ENCODE assay signal across 20 mouse cellular contexts in the genomic region with DNA sequence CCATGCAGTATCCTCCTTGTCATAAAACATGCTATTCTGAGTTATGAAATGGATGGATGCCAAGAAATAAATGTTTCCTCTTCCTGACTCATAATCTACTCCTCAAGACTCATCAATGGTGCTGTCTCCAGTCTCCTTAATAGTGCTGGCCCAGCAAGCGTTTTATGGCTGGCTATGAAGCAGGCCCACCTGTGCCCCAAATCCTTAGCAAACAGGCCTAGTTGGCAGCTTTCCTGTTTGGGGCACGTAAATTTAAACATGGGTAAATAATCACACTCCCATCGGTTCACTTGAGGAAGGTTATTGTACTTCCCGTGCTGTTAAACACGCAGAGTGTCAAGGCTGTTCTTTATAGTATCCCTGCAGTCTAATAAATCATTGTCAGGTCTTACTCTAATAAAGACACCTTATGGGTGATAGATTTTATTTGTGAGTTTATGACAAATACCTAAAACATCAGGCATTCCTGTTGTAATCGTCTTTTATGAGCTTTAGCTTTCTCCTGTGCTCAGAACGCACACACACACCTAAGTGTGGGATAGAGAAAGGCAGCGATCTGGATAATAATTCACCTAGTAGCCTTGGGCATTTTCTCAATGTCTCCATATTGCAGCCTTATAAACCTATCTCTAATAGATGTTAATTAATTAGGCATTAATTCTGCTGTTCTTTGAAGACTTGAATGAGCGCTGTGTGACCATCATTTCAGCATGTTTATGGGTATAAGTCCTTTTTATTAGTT.
DNase-seq lines count a peak whose midpoint lies in the region; ATAC-seq and TF ChIP-seq lines count a peak whose summit lies in the region.
"Had no signal": no experiment of that assay in that cellular context is flagged by ENCODE, and none has a peak within 500 bp of the region (broad histone marks: within the 10 kb centered on the region; RNA-seq: fewer than 3 reads in every experiment).

No protein-coding gene starts in this region.

- no peaks in the 10 kb centered on the region for H3K9me3 ChIP-seq in limb, embryonic 11.5 days (ENCODE audit: control insufficient read depth, low read length)
- H3K9me3 ChIP-seq in limb, embryonic 10.5 days (replicated peaks), result no peaks in the 10 kb centered on the region
- H3K9me3 ChIP-seq in limb, embryonic 13.5 days, result no peaks in the 10 kb centered on the region
- H3K9me3 ChIP-seq: forebrain, embryonic 12.5 days; hindbrain, embryonic 13.5 days; liver, embryonic 13.5 days; lung, embryonic 15.5 days; stomach, embryonic 15.5 days had no signal

- no peak overlapping the region for H3K4me2 ChIP-seq in limb, embryonic 11.5 days (ENCODE audit: low read depth, severe bottlenecking)
- 0 out of 2 replicates have a peak overlapping the region, but pooled peaks have one; percentile 9 for H3K4me2 ChIP-seq in limb, embryonic 13.5 days (replicated peaks)
- H3K4me2 ChIP-seq: forebrain, embryonic 12.5 days; hindbrain, embryonic 13.5 days; liver, embryonic 13.5 days; lung, embryonic 15.5 days; stomach, embryonic 15.5 days had no signal

- WGBS in limb, embryonic 11.5 days, result 51% methylated on average over 9 of the region's 9 CpGs
- 79% methylated on average over 9 of the region's 9 CpGs for WGBS in limb, embryonic 10.5 days
- WGBS in limb, embryonic 13.5 days, result 19% methylated on average over 9 of the region's 9 CpGs

- no peaks in the 10 kb centered on the region for H3K27me3 ChIP-seq in limb, embryonic 11.5 days (ENCODE audit: control insufficient read depth, insufficient read depth, low read length)
- no peaks in the 10 kb centered on the region for H3K27me3 ChIP-seq in limb, embryonic 10.5 days (ENCODE audit: low read depth, poor library complexity, severe bottlenecking)
- no peaks in the 10 kb centered on the region for H3K27me3 ChIP-seq in limb, embryonic 13.5 days
- H3K27me3 ChIP-seq: CH12.LX; forebrain, embryonic 12.5 days; hindbrain, embryonic 13.5 days; liver, embryonic 13.5 days; lung, embryonic 15.5 days; stomach, embryonic 15.5 days had no signal

- no peaks in the 10 kb centered on the region for H3K36me3 ChIP-seq in limb, embryonic 11.5 days (ENCODE audit: control insufficient read depth, insufficient read depth, low read length)
- no peaks in the 10 kb centered on the region for H3K36me3 ChIP-seq in limb, embryonic 10.5 days
- no peaks in the 10 kb centered on the region for H3K36me3 ChIP-seq in limb, embryonic 13.5 days
- H3K36me3 ChIP-seq: forebrain, embryonic 12.5 days; hindbrain, embryonic 13.5 days; liver, embryonic 13.5 days; lung, embryonic 15.5 days; stomach, embryonic 15.5 days had no signal

- DNase-seq in gastrocnemius, adult 2 months, result no peak
- no peak for DNase-seq in gastrocnemius, postnatal 36 days
- DNase-seq in limb, embryonic 11.5 days (ENCODE audit: low spot score), result no peak
- DNase-seq in limb, embryonic 10.5 days (ENCODE audit: low spot score), result no peak
- peak; percentile 6 for DNase-seq in brain, adult 2 months (ENCODE audit: low read depth, low spot score)
- no peak for DNase-seq in left cerebral cortex, adult 9 months (ENCODE audit: low spot score in 2 of 2)
- no peak for DNase-seq in embryo, embryonic 9.5 days (ENCODE audit: extremely low spot score)
- DNase-seq: adrenal gland, postnatal 25 days; cerebellum, adult 18-20 months; gastrocnemius, postnatal 14 days; kidney, adult 11 months; liver, embryonic 13.5 days; midbrain, embryonic 14.5 days; retina, postnatal 1 day had no signal

- 0 out of 2 replicates have a peak, but pooled peaks have one; percentile 31 for ATAC-seq in limb, embryonic 11.5 days (ENCODE audit: insufficient number of reproducible peaks, low FRiP score, low TSS enrichment, low read depth)
- peak; percentile 70; the same call in 1 of the 2 replicates for ATAC-seq in limb, embryonic 13.5 days (ENCODE audit: low FRiP score, low read depth)

- H3K27ac ChIP-seq in gastrocnemius, adult 2 months, result peak overlapping the region; percentile 76; the same call in 1 of the 2 replicates
- H3K27ac ChIP-seq in limb, embryonic 11.5 days (replicated peaks; ENCODE audit: low read depth, low read length), result no peak overlapping the region
- no peak overlapping the region for H3K27ac ChIP-seq in limb, embryonic 10.5 days
- H3K27ac ChIP-seq in limb, embryonic 13.5 days, result no peak overlapping the region
- H3K27ac ChIP-seq: forebrain, embryonic 12.5 days; hindbrain, embryonic 13.5 days; liver, embryonic 13.5 days; lung, embryonic 15.5 days; stomach, embryonic 15.5 days had no signal

- intact Hi-C loops in gastrocnemius, adult 2 months (cut with DNase I), result no loop called here
- intact Hi-C loops in gastrocnemius, postnatal 36 days (cut with DNase I), result no loop called here

- TF ChIP-seq CTCF in gastrocnemius, adult 2 months (IDR thresholded peaks at IDR 0.05), result no peak

- H3K4me3 ChIP-seq in gastrocnemius, adult 2 months, result no peak overlapping the region
- no peak overlapping the region for H3K4me3 ChIP-seq in limb, embryonic 11.5 days (ENCODE audit: low read depth, low read length)
- no peak overlapping the region for H3K4me3 ChIP-seq in limb, embryonic 10.5 days
- H3K4me3 ChIP-seq in limb, embryonic 13.5 days, result no peak overlapping the region
- H3K4me3 ChIP-seq: forebrain, embryonic 12.5 days; hindbrain, embryonic 13.5 days; liver, embryonic 13.5 days; lung, embryonic 15.5 days; stomach, embryonic 15.5 days had no signal

- H3K4me1 ChIP-seq in limb, embryonic 11.5 days (ENCODE audit: control insufficient read depth, insufficient read depth, low read length), result no peaks in the 10 kb centered on the region
- 0 out of 2 replicates have a peak, but pooled peaks cover 4% of the 10 kb centered on the region for H3K4me1 ChIP-seq in limb, embryonic 10.5 days
- H3K4me1 ChIP-seq in limb, embryonic 13.5 days, result peaks cover 18% of the 10 kb centered on the region
- H3K4me1 ChIP-seq: forebrain, embryonic 12.5 days; hindbrain, embryonic 13.5 days; liver, embryonic 13.5 days; lung, embryonic 15.5 days; stomach, embryonic 15.5 days had no signal

- no peak overlapping the region for H3K9ac ChIP-seq in limb, embryonic 11.5 days (ENCODE audit: low read length)
- no peak overlapping the region for H3K9ac ChIP-seq in limb, embryonic 13.5 days
- H3K9ac ChIP-seq: forebrain, embryonic 12.5 days; hindbrain, embryonic 13.5 days; liver, embryonic 13.5 days; lung, embryonic 15.5 days; stomach, embryonic 15.5 days had no signal
